Mouse (Mus musculus) left cerebral cortex, adult 11 months (tissue): ENCODE results near the gene Fbxl13.

Source experiments
- DNase-seq: peaks from one replicate; pipeline ENCODE4 v3.0.0; 2022; ENCODE audit warnings: low spot score

Gene Fbxl13

GRCm38 (mm10) chr5:21574386-21575209 is 70.8 kb downstream of the Fbxl13 start:
- DNase-seq: no peak

- no peak for DNase-seq
These were observed 72.5 kb downstream of the Fbxl13 start for GRCm38 (mm10) chr5:21572764-21573416.

GRCm38 (mm10) chr5:21567784-21568183 is 77.7 kb downstream of the Fbxl13 start:
- no peak for DNase-seq

GRCm38 (mm10) chr5:21565392-21566065 is 79.9 kb downstream of the Fbxl13 start:
- DNase-seq: no peak

- no peak for DNase-seq
These were observed 81.5 kb downstream of the Fbxl13 start for GRCm38 (mm10) chr5:21563936-21564335.

GRCm38 (mm10) chr5:21556502-21556901 is 88.9 kb downstream of the Fbxl13 start:
- no peak for DNase-seq

- no peak for DNase-seq
These were observed 90.7 kb downstream of the Fbxl13 start for GRCm38 (mm10) chr5:21554732-21555131.

- DNase-seq: no peak
These were observed 91.7 kb downstream of the Fbxl13 start for GRCm38 (mm10) chr5:21553685-21554084.

GRCm38 (mm10) chr5:21547005-21547404 is 98.4 kb downstream of the Fbxl13 start:
- DNase-seq: no peak

- DNase-seq: no peak
These were observed 99.6 kb downstream of the Fbxl13 start for GRCm38 (mm10) chr5:21545786-21546185.

- no peak for DNase-seq
These were observed 100.2 kb downstream of the Fbxl13 start for GRCm38 (mm10) chr5:21545227-21545626.

- DNase-seq: no peak
These were observed 100.6 kb downstream of the Fbxl13 start for GRCm38 (mm10) chr5:21544821-21545220.

GRCm38 (mm10) chr5:21543409-21544201 is 101.8 kb downstream of the Fbxl13 start, which contains the start of gene Lrrc17:
Gene Lrrc17, plus strand, starts transcription at chr5:21543559.
- DNase-seq: no peak

- no peak for DNase-seq
These were observed 103.2 kb downstream of the Fbxl13 start for GRCm38 (mm10) chr5:21542226-21542625.

- DNase-seq: no peak
These were observed 112.5 kb downstream of the Fbxl13 start for GRCm38 (mm10) chr5:21532921-21533320.

- DNase-seq: no peak
These were observed 113.3 kb downstream of the Fbxl13 start for GRCm38 (mm10) chr5:21532126-21532525.

GRCm38 (mm10) chr5:21529110-21529720 is 116.2 kb downstream of the Fbxl13 start:
- no peak for DNase-seq

GRCm38 (mm10) chr5:21528068-21528842 is 117.2 kb downstream of the Fbxl13 start:
- no peak for DNase-seq

- DNase-seq: no peak
These were observed 117.9 kb downstream of the Fbxl13 start for GRCm38 (mm10) chr5:21527488-21527911.

- no peak for DNase-seq
These were observed 118.5 kb downstream of the Fbxl13 start for GRCm38 (mm10) chr5:21526835-21527485.
